Mouse (Mus musculus) c-Kit-positive CD71-negative TER-119-negative erythroid progenitor cells, embryonic 14.5 days (primary cell): ENCODE data around the gene Slc39a9.
A peak's percentile ranks its signal among the peaks of the same experiment; 100 is the strongest.

Source experiments
- DNase-seq: peaks from one replicate; pipeline ENCODE4 v3.0.0-alpha.2; 2013; ENCODE audit warnings: low read depth

Slc39a9 gene

DNA sequence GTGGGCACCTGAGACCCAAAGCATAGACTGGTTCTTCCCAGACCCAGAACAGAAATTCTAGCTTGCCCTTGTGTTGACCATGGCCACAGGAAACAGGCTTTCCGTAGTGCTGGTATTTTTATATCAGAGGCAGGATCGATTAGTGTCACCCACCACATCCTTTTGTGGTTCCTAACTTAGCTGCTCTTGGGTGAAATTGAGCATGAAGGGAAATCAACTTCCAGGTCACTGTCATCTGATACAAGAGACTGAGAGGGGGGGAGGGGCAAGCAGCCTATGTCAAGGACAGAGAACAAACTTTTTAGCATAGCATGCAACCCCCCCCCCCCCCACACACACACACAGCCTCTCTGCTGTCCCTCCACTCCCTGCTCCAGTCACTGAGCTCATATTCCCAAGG lies 75.5 kb downstream of the Slc39a9 start:
- DNase-seq, result no peak

DNA sequence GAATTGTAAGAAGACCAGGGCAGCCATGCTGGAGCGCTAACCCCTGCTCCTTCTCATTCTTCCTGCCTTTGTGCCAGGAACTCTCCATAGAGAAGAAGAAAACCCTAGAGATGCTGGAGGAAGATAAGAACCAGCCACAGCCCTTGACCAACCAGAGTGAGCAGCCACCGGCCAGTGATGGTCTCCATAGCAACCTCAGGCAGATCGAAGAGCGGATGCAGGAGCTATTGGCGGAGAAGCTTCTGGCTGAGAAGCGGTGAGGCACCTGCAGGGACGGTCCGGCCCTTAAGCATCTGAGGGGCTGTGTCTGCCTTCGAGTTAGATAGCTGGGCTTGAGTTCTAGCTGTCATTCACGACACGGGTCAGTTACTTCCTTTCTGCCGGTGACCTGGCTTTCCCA lies 76.8 kb downstream of the Slc39a9 start:
- no peak for DNase-seq

DNA sequence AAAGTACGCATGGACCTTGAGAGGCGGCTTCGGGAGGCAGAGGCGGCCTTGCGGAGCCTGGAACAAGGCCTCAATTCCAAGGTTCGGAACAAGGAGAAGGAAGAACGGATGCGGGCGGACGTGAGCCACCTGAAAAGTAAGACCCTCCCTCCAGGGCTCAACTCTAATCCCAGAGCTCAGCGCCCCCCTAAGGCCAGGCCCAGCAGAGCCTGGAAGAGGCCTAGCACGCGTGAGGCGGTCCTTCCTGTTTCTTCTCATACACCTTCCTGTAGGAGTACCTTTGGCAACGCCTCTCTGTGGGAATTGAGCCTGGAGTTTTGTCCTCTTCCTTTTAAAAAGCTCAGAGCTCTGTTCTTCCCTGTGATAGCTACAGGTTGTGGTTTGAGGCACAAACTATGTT lies 77.8 kb downstream of the Slc39a9 start:
- DNase-seq, result no peak

DNA sequence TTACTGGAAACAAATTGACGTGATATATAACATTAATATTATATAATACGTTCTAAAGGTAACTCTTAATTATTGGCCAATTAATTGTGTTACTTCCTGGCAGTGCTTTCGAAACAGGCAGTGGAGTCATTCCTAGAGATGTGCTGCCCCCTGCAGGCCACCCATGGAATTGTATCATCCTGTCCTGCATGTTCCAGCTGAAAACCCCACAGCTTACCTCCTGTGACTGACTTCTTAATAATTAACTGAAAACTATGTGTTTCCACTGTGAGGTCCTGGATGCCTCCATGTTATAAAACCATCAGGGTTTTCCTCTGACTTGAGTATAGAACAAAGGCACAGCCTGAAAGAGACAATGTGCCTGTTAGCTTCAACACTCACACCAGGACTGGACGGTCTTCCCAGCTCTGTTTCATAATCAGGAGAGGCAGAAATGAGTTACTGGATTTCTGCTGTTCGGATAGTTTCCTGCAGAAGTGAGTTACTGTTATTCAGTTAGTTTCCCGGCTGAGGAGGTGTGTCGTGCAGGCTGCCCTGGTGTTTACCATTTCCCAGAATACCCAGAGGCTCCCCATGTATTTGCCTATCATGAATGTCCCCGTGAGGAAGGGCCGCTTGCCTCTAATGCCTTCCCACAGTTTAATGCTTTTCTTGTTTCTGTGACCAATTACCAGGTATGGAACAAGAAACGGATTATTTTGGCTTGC lies 81.3 kb downstream of the Slc39a9 start:
- DNase-seq, result peak; percentile 64

DNA sequence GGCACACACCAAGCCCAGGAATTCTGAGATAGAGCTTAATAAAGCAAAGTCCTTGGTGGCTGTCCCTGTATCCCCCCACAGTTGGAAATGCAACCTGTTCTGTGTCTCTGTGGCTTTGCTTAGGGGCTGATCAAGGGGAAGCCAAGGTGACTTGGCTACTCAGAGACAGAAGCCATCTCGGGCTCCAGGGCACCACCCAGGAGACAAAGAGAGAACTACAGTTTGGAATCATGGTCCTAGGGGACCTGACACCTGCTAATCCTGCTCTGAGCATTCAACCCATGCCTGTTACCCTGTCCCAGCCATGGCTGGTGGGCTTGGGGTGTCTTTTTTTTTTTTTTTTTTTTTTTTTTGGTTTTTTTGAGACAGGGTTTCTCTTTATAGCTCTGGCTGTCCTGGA lies 84.5 kb downstream of the Slc39a9 start:
- DNase-seq, result no peak

DNA sequence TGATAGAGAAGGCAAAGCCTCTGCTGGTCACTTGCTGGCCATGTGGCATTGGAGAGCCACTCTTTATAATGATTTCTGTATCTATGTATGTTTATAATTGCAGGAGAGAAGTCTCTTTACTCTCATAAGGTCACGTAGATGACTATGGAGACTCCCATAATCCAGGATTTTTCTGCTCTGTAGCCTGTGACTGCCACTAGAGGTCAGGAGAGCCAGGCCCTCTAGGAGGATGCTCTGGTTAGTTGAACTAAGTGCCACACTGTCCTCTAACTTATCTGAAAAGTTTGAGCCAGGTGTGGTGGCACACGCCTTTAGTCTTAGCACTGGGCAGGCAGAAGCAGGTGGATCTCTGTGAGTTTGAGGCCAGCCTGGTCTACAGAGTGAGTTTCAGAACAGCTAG lies 85.1 kb downstream of the Slc39a9 start:
- DNase-seq, result no peak

DNA sequence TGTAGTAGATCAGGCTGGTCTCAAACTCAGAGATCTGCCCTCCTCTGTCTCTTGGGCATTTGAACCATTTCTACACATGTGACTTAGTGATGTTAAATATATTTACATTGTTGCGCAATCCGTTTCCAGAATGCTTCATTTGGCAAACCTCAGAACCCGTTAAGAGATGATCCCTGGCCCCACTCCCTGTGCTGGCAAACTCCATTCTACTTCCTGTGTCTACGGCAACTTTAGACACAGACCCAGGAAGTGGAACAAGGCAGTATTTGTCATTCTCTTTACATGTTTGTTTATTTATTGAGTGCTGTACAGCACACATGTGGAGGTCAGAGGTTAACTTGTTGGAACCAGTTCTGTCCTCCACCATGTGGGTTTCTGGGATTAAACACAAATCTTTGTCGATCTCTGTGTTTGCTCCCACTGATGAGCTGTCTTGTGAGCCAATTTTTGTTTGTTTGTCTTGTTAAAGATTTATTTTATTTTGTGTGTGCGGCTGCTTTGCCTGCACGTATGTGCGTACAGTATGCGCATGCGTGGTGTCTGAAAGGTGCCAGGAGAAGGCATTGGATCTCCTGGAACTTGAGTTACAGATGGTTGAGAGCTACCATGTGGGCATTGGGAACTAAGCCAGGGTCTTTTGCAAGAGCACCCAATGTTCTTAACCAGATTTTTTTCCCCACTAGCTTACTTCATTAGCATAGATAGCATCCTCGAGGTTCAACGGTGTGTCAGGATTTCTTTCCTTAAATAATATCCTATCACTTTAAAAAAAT lies 86.3 kb downstream of the Slc39a9 start:
- no peak for DNase-seq

DNA sequence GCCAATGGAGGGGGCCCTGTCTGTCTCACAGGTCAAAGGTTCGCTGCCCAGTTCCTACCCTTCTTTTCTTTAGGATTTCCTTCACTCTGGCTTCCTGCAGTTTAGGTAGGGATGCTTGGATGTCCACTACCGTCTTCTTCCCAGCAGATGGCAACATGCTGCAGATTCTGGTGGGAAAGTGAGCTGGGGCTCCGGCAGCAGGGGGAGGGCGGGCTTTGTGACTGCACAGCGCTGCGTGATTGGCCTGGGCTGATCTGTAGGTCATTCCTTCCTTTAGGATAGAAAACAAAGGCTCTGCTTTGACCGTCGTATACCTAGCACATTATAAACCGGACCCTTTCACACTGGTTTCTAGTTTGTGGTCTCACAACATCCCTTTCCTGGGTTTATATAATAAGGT lies 86.9 kb downstream of the Slc39a9 start:
- DNase-seq, result no peak
